Mouse (Mus musculus): ENCODE measurements at regions not wholly inside any gene's neighbourhood (a gene's known extent, or its start where the extent isn't known, plus 50 kb on each side); places are given as distances from the start of the nearest gene placed in this dataset.
"Not testable (repeated sequence)": the region's sequence is repeated elsewhere in the genome, so short reads cannot be mapped to it uniquely, and the experiment has no call there.

DNA sequence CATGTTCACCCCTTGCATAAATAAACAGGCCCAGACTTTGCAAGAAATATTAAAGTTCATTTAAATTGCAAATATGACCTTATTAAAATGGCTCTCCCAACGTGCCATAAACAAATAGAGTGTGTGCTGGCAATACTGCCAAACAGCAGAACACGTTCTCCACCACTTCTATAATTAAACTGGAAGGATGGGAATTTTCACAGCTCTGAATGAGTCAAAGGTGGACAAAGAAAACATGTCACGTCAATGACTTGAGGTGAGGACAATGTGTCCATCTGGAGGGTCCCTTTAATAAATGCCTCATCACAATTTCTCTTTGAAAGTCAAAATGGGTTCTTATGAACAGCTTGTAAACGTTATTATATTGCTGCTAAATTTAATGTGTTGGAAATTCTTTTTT is 114.8 kb downstream of the Galc start:
- DNase-seq (ENCODE audit: inconsistent age in 2 of 2, low spot score in 1 of 2), result no peak

DNA sequence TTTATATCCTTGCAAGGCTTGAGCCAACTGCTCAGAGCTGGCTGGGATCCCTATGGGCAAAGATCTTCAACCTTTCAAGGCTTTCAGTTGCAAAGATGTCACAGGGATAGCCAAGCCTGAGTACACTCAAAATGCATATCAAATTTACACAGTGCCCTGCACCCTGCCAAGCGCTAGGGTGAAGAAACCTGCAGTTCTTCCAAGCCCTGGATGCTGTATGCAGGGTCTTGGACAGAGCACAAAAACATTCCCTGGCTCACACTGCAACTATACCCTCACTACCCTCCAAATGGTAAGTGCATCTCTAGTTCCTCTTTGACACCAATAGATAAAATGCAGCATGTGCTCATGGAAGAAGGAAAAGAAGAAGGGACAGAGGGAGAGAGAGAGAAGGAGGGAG is 116.1 kb downstream of the Galc start:
- no peak for DNase-seq (ENCODE audit: inconsistent age in 2 of 2, low spot score in 1 of 2)

DNA sequence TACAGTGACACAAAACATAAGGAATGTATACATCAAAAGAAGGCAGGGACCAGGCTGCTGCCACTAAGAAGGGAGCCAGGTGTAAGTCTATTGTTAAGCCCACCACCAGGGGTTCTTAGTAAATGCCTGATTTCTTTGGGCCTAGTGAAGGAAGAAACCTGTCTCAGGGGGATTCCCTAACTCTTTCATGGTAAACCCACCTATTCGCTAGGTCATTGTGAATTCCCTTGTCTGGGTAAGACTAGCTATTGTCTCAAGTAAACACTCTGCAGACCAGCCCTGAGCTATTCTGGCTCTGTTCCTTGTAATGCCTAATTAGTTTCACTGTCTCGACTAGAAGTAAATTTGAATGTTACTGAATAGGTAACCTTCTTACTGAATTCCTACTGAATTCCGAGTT is 119.4 kb downstream of the Galc start:
- not testable (repeated sequence) for DNase-seq (ENCODE audit: inconsistent age in 2 of 2, low spot score in 1 of 2)

DNA sequence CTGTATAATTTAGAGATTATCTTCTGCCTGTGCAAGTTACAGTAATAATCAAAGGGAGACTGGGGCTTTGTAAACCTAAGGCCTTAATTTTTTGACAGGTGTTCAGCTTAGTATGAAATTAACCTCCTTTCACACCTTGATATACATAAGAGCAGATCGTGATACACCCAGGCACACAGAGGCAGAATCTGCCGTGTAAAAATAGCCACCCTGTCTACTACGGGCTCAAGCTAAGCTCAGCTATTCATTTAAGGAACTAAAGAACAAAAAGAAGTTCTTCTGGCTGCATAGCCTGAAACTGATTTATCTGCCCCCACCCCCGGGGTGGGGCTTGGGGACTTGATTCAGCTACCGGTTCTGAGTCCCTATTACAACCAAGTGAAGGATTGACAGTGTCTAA is 128.0 kb downstream of the Galc start:
- no peak for DNase-seq (ENCODE audit: inconsistent age in 2 of 2, low spot score in 1 of 2)

DNA sequence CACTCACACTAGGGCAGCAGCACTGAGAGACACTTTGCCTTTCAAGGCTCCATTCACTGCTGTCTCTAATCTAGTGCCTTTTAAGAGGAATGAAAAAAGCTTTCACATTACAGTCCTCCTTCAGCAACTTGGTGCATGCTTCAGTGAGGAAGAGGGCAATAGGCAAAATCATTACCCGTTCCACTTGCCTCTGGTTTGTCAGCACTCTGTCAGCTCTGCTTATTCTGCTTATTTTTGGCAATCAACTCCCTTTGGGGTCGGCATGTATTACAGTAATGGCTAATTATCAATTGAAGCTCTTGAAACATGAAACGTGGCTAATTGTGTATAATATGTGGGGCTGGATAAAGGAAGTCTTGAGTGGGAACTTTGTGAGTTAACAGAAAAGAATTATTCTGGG is 135.7 kb downstream of the Galc start:
- no peak for DNase-seq (ENCODE audit: inconsistent age in 2 of 2, low spot score in 1 of 2)

DNA sequence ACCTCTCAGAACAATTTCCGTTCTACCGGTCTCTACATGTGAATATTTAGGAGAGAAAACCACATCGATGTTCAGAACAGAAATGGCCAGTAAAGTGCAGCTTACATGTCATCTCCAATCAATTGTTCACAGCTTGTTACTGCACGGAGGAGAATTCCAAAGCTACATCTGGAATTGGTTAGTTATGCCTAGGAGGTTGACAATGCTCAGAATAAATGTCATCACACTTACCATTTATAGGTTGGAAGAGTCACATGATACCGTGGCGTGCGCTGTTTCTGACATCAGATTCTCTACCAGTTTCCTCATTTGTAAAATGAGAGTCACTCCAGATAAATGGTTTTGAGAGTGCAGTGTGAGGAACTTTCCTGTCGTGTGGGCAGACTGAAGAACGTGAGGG is 151.2 kb downstream of the Galc start:
- no peak for DNase-seq (ENCODE audit: inconsistent age in 2 of 2, low spot score in 1 of 2)

DNA sequence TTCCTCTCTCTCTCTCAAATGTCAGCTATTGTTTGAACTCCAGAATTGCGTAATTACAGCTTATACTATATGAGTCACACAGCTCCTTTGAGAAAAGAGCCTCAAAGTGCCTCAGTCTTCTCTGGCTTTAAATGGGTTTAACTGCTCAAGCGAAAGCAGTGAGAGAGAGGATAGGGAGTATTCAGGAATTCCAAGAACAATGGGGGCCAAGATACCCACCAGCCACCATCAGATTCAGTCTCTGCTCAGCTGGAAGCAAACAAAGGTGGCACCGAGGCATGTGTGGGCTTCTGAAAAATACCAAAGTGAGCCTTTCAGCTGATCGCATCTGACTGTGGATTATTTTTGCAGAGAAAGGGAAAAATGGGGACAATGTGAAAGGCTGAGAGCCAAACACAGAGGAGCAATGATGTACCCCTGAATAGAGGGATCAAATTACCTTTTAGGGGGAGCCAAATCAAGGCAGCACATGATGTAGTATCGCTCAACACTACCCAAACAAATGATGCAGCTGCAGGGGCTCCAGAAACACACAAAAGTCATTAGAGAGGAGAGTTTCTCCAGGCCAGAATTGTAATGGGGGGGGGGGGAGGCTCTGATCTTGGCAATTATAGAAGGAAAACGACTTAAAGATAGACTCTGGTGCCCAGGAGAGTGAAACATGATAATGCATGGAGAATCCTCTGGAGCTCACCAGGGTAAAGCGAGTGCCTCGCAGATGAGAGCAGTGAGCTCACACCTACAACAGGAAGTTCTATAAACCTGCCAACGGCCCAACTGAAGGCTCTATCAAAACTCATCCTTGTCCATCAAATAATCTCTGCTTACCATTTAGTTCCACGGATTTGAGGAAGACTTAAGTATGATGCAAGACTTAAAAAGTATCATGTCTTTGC is 152.2 kb downstream of the Galc start:
- DNase-seq (ENCODE audit: inconsistent age in 2 of 2, low spot score in 1 of 2), result no peak

DNA sequence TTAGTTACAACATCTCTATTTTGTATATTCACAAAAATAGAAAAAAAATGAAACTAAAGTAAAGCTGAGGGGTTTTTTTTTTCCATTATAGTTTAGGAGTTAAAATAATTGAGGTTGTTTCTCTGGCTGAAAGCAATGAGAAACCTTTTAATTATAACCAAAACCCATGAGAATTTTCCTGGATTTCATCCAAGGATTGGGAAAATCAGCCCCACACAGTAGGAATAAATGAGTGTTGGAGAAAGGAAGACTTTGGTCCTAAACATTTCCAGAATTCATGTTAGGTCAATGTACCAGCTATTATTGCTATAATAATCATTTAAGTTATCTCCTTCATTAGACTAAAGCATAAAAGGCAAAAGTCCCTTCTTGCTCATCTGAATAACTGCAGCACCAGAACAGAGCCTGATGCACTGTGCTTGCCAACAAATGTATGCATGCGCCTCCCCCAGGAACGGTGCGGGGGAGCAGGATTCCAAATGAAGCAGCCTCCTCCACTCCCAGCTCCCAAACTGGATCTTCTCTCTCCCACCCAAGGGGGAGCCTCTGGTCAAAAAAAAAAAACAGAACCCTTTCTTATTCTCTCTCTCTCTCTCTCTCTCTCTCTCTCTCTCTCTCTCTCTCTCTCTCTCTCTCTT is 153.0 kb downstream of the Galc start:
- DNase-seq (ENCODE audit: inconsistent age in 2 of 2, low spot score in 1 of 2), result no peak

DNA sequence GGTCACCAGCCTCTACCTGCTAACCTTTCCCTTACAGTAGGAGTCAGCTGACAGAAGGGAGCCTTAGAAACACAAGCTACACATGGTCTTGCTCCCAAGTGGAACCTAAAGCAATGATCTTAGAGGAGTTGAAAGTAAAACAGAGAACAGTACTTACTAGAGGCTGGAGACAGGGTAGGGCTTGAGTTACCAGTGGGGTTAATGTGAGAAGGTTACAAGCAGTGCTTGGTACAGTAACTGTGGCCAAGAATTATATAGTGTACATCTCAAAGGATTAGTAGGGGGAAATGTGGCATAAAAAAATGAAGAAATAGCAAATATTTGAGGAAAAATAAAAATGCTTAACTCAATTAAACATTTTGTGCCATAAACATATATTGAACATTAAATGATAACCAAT is 153.5 kb downstream of the Galc start:
- no peak for DNase-seq (ENCODE audit: inconsistent age in 2 of 2, low spot score in 1 of 2)

DNA sequence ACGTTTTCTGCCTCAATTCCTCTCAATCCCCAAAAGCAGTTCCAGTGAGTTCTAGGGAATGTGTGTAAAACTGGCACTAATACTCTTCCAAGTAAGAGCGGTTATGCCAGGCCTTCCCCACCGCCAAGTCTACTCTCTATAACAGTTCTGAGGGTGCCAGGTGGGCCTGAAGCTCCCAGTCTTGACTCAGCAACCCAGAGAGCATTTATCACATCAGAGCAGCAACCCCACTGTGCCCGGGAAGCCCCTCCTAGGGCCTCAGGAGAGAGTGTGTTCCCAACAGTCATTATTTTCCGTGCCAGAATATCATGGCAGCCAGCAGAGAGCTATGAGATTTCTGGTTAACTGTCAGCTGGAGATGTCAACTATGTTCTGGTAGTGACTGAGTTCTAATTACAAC is 169.1 kb downstream of the Galc start:
- no peak for DNase-seq (ENCODE audit: inconsistent age in 2 of 2, low spot score in 1 of 2)

DNA sequence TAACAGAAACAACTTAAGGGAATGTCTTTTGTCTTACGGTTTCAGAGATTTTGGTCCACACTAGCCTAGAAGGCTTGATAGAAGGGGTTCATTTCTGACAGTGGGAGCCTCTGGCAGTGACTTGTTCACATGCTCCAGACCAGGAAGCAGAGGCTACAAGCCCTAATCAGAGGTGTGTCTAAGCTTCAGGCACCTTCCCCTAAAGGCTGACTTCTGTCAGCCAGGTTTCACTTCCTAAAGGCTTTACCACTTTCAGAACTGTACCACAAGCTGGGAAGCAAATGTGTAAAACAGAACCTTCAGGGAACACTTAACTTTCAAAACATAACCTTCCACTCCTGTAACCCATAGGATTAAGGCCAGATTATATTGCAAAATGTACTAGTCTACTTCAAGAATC is 180.9 kb downstream of the Galc start:
- no peak for DNase-seq (ENCODE audit: inconsistent age in 2 of 2, low spot score in 1 of 2)

DNA sequence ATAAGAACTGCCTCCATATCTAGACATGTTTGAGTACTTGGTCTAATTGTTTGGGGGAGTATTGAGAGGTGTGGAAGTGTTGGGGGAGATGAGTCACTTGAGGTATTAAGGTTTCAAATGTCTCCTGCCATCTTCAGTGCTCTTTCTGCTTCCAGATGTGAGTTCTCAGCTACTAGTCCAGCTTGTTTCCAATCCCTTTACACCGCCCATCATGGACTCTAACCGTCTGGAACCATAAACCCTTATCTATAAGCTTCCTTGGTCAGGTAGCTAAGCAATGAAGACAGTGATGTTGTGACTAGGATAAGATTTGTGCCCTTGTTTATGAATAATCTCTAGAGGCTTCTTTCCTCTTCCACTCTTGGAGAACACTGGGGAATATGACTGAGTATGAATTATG is 183.7 kb downstream of the Galc start:
- DNase-seq (ENCODE audit: inconsistent age in 2 of 2, low spot score in 1 of 2), result no peak

DNA sequence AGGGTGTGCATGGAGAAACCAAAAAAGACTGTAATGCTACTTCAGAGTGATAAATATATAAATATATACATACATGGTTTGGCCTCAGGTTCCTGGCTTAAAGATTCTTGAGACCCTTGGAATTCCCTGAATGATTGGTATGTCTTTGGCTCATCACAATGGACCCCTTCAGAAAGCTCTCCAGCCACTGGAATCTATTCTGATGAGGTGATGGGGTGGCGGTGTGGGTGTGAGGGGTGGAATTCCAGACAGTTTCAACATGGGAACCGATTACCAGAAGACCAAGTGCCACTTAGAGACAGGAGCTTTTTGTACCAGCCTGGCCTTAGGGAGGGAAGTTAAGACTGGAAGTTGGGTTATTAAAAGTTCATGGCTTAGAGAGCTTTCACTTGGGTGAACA is 190.1 kb downstream of the Galc start:
- no peak for DNase-seq (ENCODE audit: inconsistent age in 2 of 2, low spot score in 1 of 2)

DNA sequence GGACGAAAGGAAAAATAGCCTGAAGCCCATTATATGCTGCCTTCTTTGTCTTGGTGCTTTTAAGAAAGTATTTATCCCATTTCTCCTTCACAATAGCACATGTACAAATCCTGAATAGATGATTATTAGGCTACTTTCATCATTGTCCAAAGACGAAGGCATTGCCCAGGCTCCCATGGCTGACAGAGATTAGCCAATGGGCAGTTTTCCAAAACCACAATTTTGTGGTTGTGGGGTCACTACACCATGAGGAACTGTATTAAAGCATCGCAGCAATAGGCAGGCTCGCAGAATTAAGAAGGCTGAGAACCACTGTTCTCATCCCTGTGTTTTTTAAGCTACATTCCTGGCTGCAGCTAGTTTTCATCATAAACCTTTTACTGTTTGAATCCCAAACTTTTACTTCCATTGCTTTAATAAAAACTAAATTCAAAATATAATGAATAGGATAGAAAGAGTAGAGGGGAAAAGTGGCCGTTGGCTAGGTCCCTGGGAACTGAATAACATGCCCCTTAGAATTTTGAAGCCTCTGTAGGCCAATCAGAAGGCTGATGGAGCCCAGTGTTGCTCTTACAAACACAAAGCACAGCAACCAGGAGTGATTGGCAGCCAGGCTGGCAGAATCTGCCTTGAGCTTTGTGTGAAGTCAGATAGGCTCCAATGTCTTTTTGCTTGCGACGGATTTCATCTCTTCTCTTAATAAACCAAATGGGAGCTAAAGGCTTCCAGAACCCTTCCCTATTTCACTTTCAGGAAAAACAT is 199.7 kb downstream of the Galc start:
- DNase-seq (ENCODE audit: inconsistent age in 2 of 2, low spot score in 1 of 2), result no peak

DNA sequence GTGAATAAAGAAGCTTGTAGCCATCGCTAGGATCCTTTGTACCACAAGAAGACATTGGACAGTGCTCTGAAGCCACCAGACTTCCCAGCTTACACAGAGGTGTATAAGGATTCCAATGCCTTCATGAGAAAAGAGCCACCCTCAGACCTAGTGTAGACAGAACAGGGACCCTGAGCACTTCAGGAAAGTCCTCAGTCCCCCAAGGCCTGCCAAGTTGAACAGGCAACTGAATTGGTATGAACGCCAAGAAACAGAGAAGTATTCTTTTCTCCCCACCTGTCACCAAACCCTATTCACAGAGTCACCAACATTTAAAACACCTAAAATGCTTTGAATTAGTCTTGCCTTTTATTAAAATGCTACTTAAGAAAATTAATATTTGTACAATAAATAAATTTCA is 200.3 kb downstream of the Galc start:
- DNase-seq (ENCODE audit: inconsistent age in 2 of 2, low spot score in 1 of 2), result no peak

DNA sequence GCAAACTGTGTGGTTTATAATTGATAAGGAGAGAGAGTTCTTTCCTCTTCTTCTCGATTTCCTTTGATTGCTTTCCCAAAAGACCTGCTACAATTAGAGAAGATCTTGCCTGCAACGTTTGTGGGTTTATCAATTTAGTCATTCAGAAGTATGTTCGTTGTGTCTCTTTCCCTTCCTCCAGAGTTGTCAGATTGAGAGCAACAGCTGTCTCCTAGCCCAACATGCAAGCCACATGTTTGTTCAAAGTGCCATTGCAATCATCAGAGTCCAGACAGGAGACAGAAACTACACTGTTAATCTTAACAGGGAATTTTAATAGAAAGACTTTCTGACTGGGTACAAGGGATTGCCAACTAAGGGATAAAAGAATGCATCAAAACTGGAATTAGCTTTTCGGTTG is 208.3 kb downstream of the Galc start:
- no peak for DNase-seq (ENCODE audit: inconsistent age in 2 of 2, low spot score in 1 of 2)

DNA sequence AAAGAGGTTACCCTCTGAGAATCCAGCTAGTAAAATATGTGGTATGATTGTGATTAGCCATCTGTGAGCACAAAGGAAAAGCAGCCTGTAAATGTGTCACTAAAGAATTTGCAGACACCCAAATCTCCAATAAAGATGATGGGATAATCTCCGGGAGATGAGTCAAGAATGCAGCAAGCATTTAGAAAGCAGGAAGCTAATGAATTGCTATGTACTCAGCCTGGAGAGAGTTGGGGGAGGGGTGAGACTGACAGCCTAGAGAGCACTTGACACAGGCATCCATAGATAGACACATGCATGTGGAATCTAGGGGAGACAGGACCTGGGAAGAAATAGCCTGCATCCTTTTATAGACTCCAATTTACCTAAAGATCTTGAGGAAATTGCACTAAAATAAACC is 208.8 kb downstream of the Galc start:
- no peak for DNase-seq (ENCODE audit: inconsistent age in 2 of 2, low spot score in 1 of 2)

DNA sequence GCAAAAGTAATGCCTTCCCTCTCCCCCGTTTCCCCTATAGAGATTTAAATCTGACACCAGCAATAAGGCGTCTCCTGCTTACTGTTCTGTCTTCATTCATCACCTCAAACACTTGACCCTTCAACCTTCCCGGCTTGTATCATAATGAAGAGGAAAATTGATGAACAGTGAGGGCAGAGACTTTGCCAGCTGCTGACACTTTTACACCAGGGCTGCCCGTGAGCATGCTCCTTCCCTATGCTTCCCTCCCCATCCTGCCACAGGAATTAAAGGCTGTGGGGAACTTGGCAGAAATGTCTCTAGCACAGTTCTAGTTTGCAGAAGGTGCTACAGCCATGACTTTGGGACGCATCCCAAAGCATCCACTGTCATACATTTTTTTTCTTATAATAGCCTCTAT is 209.2 kb downstream of the Galc start:
- no peak for DNase-seq (ENCODE audit: inconsistent age in 2 of 2, low spot score in 1 of 2)

DNA sequence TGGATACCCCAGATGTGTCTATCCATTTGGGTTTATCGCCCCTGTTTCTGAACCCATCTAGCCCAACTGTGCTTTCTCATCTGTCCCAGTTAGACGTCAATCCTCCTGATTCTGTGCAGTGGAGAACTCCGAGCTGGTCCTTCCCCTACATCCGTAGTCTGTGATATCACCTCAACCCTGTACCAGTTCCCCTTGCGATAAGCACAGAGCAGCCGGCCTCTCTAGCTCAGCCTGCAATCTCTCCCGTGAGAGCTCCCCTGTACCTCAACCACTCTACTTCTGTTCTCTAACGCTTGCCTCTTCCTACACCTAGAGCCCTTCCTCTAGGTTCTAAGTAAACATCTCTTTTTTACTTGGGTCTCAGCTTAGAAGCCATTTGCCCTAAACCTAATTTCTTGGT is 211.5 kb downstream of the Galc start:
- DNase-seq (ENCODE audit: inconsistent age in 2 of 2, low spot score in 1 of 2), result no peak

DNA sequence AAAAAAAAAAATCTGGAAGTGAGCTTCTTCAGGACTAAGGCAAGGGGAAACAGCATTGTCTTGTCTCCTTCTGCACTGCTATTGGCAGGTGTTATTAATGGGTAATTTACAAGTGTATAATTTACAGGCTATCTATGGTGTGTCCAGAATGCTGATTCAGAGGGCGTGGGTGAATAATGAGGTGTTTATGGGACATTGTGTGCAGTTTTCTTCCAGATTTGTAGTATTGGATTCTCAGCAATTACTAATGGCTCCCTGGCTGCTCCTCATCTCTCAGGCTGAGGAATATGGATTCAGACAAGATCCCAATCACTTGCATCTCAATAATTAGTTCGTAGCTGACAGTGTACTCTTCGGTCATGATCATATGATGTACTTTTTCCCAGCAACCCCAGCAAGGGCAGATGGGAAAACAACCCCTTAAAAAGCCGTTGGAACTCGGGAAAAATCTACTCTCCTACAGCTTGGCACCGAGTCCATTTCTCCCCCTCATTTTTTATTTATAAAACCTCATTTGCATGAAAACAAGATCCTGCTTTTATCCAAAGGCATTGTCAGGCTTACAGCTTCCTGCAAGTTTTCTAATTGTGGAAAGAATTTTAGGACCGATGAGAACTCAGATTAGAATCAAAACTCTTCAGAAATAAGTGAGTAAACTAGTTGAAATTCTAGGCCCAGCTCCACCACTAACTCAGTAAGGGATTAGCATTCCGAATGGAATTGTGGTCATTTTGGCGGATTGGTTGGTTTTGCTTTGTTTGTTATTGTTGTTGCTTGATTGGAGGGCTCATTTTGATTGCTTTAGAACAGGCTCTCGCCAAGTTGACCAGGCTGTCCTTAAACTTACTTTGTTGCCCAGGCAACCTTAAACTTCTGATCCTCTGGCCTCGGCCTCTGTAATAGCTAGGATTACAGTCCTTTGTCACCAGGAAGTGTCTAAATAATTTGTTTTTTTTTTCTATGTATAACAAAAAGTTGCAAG is 212.5 kb downstream of the Galc start:
- DNase-seq (ENCODE audit: inconsistent age in 2 of 2, low spot score in 1 of 2), result no peak

Measured in adrenal gland, adult (tissue).